Mouse (Mus musculus) layer of hippocampus, postnatal 14 days (tissue): ENCODE measurements around the gene Txndc11. TPM values are rescaled to one million over a fixed set of nuclear protein-coding genes. Genes with fewer than 3 reads are reported as not detected.

Source experiments
- DNase-seq, 2 experiments: peaks; one replicate each; pipeline ENCODE4 v3.0.0; 2021 to 2022; ENCODE audit warnings: low spot score in 2 of 2, mixed read lengths in 1 of 2
- total RNA-seq, 2 experiments: library from RNA; stranded (reverse); gene quantifications; 2 replicates each; pipeline ENCODE4 v1.2.3; 2021

Txndc11 gene
- total RNA-seq, 2 experiments from 2014 or later, result 31.3 to 37.4 TPM

- DNase-seq, result peak; percentile 95 to 98
These were observed 68.2 kb downstream of the Txndc11 start, which contains the start of gene Litaf for GRCm38 (mm10) chr16:11066029-11066832. Litaf (minus strand) TSS chr16:11066157.

GRCm38 (mm10) chr16:11065431-11065830 lies 69.0 kb downstream of the Txndc11 start:
- DNase-seq, result no peak

- no peak for DNase-seq
These were observed 69.7 kb downstream of the Txndc11 start for GRCm38 (mm10) chr16:11064742-11065141.

- no peak for DNase-seq
These were observed 70.1 kb downstream of the Txndc11 start for GRCm38 (mm10) chr16:11064341-11064740.

GRCm38 (mm10) chr16:11062794-11063721 lies 71.4 kb downstream of the Txndc11 start:
- DNase-seq, result no peak

GRCm38 (mm10) chr16:11060645-11061044 lies 73.8 kb downstream of the Txndc11 start, which contains the start of gene Snn:
Snn (plus strand) TSS chr16:11060945.
- no peak for DNase-seq

DNA sequence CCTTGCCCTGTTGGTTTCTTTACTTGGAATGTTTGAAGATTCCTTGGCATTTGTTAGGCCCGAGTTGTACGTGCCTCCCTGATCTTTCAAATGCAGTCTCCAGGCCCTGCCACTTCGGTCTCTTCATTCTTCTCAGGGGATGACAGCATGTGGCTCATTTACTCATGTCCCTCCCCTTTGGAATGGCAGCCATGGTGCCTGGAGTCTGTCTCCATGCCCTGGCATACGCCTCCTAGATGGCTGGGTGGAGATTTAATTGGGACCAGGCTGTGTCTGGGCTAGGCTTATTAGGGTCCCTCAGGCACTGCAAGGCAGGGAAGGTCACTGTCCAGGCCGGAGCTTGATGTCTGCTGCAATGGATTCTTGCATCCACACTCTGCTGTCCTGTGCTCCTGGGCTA lies 78.5 kb downstream of the Txndc11 start:
- DNase-seq, result no peak

- DNase-seq, result no peak
These were observed 79.6 kb downstream of the Txndc11 start for GRCm38 (mm10) chr16:11054871-11055270.

DNA sequence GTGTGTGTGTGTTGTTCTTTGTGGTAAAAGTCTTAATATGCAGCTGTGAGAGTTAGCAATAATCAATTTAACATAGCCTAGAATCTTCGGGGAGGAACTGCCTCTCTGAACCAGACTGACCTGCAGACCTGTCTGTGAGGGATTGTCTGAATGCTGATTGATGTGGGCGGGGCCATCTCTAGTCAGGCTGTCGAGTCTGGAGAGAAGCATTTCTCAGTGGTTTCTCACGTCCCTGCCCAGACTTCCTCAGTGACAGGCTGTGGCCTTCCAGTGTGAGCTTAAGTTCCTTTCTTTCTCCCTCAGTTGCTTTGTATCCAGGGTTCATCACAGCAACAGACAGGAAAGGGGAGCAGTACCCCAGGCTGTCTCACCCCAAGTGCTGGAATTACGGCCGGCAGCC lies 80.0 kb downstream of the Txndc11 start:
- DNase-seq, result no peak

DNA sequence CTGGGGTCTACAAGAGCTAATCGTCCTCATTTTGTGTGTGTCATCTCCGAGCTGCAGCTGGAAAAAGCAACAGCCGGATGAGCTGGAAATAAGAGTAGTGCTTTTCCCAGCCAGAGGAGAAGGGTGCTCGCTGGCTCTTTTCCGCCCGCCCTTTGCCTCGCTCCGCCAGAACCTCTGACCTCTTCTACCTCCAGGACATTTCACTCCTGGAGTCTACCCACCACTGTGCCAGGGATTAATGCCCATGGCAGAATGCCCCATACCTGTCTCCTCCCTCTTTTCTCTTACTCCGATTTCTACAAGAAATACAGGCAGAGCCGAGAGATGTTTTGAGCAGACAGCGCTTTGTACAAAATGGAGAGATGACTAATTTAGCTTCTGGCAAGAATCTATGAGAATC lies 83.3 kb downstream of the Txndc11 start:
- DNase-seq, result no peak

DNA sequence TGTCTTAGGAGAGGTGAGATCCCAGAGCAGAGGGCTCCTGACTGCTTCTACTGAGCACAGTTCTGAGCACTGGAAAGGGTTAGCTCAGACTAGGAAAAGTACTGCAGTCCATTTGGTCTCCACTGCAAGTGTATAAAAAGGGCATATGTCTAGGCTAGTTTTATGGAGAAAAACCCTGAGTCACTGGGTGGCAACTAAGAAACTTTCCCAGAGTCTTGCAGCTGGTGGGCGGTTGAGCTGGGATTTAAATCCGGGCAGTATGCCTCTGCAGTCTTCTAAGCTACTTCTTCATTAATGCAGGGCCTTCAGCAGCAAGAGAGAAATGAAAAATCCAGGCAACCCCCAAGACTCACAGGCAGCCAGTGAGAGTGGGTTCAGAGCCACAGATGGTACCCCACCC lies 84.2 kb downstream of the Txndc11 start:
- no peak for DNase-seq

DNA sequence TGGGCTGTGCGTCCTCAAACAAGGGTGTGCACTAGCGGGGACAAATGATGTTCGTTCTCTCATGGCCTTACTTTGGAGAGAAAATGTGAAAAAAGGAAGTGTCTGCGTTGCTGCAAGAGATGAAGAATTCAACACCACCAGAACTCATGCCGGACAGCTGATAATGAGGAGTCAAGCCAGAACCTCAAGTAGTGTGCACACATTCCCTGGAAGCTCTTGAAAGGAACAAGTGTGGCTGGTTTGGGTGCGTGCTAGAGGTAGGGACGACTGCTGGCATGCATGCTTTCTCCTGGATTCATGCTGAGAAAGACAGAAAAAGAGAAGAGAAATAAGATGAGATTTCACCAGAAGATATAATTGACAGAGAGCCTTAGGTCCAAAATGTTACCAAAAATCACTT lies 87.3 kb downstream of the Txndc11 start:
- DNase-seq, result no peak

DNA sequence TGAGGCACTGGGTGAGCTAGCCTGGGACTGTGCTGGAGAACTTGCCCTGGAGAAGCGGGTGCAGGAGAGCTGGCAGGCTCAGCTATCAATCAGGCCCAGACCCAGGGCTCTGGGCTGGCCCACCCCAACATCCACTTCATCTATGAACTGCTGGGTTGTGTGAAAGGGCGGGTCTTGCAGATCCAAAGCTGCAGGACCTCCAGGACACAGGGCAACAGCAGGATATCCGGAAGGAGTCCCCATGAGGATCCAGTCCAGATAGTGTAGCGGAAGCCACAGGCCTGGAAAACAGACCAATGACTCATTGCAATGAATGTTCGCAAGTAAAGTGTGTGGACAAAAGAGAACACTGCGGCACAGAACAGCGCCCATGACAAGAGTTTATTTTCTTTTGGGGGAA lies 88.0 kb downstream of the Txndc11 start:
- DNase-seq, result no peak

DNA sequence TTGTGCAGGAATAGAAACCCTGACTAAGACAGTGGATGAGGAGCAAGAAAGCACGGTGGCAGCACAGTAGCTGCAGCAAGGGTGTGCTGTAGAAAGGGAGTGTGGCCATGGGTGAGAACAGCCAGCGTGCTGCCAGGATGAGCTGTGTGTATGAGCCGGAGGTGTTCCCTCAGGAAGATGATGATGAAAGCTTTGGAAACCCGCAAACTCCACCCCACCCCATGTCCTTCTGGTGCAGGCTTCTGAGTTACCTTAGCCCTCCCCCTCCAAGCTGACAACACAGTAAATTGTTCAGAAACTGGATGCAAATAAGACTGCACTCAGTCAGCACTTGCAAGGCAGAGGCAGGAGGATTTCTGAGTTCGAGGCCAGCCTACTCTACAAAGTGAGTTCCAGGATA lies 91.2 kb downstream of the Txndc11 start:
- no peak for DNase-seq

DNA sequence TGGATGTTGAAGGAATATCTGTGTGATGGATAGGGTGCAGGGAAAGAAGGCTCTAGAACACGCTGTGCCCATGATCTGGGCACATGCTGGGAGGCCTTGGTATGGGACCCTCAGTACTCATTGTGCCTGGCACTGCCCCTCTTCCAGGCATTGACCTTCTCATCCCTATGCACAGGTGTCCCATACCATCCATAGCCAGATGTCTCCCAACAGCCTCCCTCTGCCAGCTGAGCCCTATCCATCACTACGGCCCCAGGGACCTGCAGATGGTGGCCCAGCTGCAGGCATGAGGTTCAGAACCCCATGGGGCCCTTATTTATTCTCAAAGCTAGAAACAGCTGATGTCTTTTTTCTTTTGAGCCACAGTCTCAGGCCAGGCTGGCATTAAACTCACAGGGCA lies 93.8 kb downstream of the Txndc11 start:
- no peak for DNase-seq

DNA sequence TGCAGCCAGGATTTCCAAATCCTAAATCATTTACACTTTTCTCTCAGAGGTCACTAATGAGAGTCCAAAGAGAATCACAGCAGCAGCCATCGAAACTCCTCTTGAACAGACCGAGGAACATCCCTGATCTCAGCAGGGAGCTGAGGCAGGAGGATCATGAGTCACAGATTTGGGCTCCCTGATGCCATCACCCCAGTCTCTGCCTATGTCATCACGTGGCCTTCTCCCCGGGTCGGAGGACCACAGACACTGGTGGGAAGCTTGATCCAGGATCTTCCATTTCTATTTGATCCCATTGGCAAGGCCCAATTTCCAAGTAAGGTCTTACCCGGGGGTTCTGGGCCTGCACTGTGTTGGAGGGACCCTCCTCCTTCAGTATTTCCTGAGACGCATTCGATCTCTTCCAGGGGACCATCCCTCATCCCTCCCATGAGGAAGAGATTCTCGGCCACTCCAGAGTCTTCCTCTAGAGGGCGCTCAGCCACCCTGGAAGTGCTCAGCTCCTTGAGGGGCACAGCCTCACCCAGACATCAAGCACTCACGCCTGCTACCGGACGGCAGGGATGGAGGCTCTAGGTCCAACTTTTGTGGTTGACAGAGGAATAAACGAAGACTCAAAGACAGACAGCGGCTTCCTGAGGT lies 98.5 kb downstream of the Txndc11 start:
- DNase-seq, result peak; percentile 58 to 63

DNA sequence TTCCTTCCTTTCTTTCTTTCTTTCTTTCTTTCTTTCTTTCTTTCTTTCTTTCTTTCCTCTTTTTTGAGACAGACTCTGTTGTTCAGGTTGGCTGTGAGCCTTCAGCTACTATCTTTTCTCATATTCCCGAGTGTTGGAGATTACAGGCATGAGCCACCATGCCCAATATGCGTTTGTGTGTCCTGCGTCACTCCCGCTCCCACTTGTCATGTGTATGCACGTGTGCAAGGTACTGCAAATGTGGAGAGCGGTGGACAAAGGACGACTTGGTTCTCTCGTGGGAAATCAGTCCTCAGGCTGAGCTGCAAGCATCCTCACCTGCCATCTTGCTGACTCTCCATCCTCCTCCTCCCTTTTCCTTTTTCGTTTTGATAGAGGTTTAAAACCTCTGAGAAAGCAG lies 99.2 kb downstream of the Txndc11 start:
- DNase-seq, result no peak

DNA sequence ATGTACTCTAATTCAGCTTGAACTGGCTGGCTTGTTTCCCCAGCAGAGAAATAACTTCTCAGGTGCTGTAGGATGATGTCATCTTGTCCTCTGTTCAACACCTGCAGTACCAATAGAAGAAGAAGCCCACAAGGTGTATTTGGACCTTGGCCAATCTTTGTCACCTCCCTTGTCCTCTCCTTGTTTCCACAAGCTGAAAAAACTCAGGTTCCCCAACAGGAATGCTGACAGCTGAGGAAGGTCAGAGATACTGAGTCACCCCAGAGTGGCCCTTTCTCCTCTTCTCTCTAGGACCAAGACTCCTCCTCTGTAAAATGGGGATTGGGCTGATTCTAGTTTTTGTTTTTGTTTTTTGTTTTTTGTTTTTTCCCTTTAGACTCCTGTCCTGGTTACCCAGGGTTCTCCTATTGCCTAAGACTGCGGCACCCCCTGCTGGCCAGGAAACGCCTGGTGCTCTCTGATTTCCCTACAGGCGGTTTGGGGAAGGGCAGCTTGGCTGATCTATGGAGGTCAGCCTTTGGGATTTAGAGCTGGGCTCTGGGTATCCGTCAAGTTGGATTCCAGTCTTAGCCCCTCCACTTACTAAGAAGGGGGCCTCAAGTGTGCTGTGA lies 100.2 kb downstream of the Txndc11 start:
- peak; percentile 80 to 88 for DNase-seq

- no peak for DNase-seq
These were observed 103.1 kb downstream of the Txndc11 start for GRCm38 (mm10) chr16:11031320-11031719.

DNA sequence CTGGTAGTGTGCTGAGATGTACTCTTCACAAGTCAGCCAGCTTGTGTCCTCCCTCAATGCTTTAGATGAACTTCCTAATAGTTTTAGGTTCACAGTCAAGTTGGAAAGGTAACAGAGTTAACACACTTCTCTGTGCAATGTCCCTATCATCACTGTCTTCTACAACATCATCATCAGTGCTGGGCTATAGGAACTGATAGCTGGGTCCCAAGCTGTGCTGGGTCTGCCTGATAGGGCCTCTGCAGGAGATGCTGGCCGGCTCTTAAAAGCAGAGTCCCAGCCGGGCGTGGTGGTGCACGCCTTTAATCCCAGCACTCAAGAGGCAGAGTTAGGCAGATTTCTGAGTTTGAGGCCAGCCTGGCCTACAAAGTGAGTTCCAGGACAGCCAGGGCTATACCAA lies 103.6 kb downstream of the Txndc11 start:
- no peak for DNase-seq

DNA sequence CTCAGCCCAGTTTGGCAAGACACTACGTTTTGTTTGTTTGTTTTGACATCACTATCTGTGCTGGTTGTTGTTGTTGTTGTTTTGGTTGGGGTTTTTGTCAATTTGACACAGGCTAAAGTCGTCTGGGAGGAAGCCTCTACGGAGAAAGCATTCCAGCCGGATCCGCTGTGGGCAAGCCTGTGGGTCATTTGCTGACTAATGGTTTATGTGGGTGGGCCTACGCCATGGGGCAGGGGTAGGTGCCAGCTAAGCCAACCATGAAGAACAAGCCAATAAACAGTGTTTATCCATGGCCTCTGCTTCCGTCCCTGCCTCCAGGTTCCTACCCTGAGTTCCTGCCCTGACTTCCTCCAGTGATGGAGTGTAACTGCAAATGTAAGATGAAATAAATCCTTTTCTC lies 106.2 kb downstream of the Txndc11 start:
- DNase-seq, result no peak
